Mouse (Mus musculus): Measurements from ENCODE around the gene Gdf3. TPM values are rescaled to one million over a fixed set of nuclear protein-coding genes. Genes with fewer than 3 reads are reported as not detected.
"Not testable (repeated sequence)": the region's sequence is repeated elsewhere in the genome, so short reads cannot be mapped to it uniquely, and the experiment has no call there.

Gdf3 gene
- 0.97 and 0.98 TPM in 2 replicates for polyA plus RNA-seq (2015; fragmentation: Nextera tagmentation; extraction: Ambion mirVana)

GRCm38 (mm10) chr6:122609771-122610170, at the start of gene Gdf3:
TSS of gene Gdf3 (minus strand) at chr6:122610087.
- Histone ChIP-seq H3K9me3 (replicated peaks; ENCODE audit: control insufficient read depth, low read length) (no peaks in the 10 kb centered on the region), H3K9ac (ENCODE audit: low read depth, low read length) (no peak within 1 kb of the TSS), H3K27ac (ENCODE audit: low read length) (no peak within 1 kb of the TSS), H3K4me3 (ENCODE audit: low read depth, low read length) (no peak within 1 kb of the TSS), H3K4me1 (ENCODE audit: control insufficient read depth, low read depth, low read length) (no peaks in the 10 kb centered on the region), H3K27me3 (ENCODE audit: control insufficient read depth, insufficient read depth, low read depth, low read length) (no peaks in the 10 kb centered on the region), H3K4me2 (ENCODE audit: low read depth, low read length) (peak within 1 kb of the TSS; percentile 15; the same call in 1 of the 2 replicates), H3K36me3 (ENCODE audit: control insufficient read depth, insufficient read depth) (no peaks in the 10 kb centered on the region)
- 22% methylated on average over 14 of the region's 14 CpGs for WGBS (ENCODE audit: insufficient replicate concordance)
- ATAC-seq (ENCODE audit: low read depth), result peak; percentile 59

- Histone ChIP-seq H3K9me3 (replicated peaks; ENCODE audit: control insufficient read depth, low read length) (no peaks in the 10 kb centered on the region), H3K4me3 (ENCODE audit: low read depth, low read length) (no peak overlapping the region), H3K4me1 (ENCODE audit: control insufficient read depth, low read depth, low read length) (no peaks in the 10 kb centered on the region; the same call in 1 of the 2 replicates), H3K9ac (ENCODE audit: low read depth, low read length) (no peak overlapping the region), H3K4me2 (ENCODE audit: low read depth, low read length) (no peak overlapping the region), H3K36me3 (ENCODE audit: control insufficient read depth, insufficient read depth) (no peaks in the 10 kb centered on the region), H3K27me3 (ENCODE audit: control insufficient read depth, insufficient read depth, low read depth, low read length) (no peaks in the 10 kb centered on the region), H3K27ac (ENCODE audit: low read length) (no peak overlapping the region)
- WGBS (ENCODE audit: insufficient replicate concordance), result 13% methylated on average over 7 of the region's 7 CpGs
- no peak for ATAC-seq (ENCODE audit: low read depth)
Observed at GRCm38 (mm10) chr6:122659567-122659966, 49.7 kb upstream of the Gdf3 start.

- ATAC-seq (ENCODE audit: low read depth), result no peak
- no peak overlapping the region for H3K9ac ChIP-seq (ENCODE audit: low read depth, low read length)
- H3K27me3 ChIP-seq (ENCODE audit: control insufficient read depth, insufficient read depth, low read depth, low read length), result no peaks in the 10 kb centered on the region
- no peak overlapping the region for H3K4me3 ChIP-seq (ENCODE audit: low read depth, low read length)
- H3K36me3 ChIP-seq (ENCODE audit: control insufficient read depth, insufficient read depth), result no peaks in the 10 kb centered on the region
- H3K4me1 ChIP-seq (ENCODE audit: control insufficient read depth, low read depth, low read length), result no peaks in the 10 kb centered on the region; the same call in 1 of the 2 replicates
- H3K4me2 ChIP-seq (ENCODE audit: low read depth, low read length), result no peak overlapping the region
- H3K9me3 ChIP-seq (replicated peaks; ENCODE audit: control insufficient read depth, low read length), result no peaks in the 10 kb centered on the region
- H3K27ac ChIP-seq (ENCODE audit: low read length), result no peak overlapping the region
- 31% methylated on average over 5 of the region's 5 CpGs for WGBS (ENCODE audit: insufficient replicate concordance)
Observed at GRCm38 (mm10) chr6:122657630-122658029, 47.7 kb upstream of the Gdf3 start.

- Histone ChIP-seq H3K4me1 (ENCODE audit: control insufficient read depth, low read depth, low read length) (no peaks in the 10 kb centered on the region; the same call in 1 of the 2 replicates), H3K27me3 (ENCODE audit: control insufficient read depth, insufficient read depth, low read depth, low read length) (no peaks in the 10 kb centered on the region), H3K9me3 (replicated peaks; ENCODE audit: control insufficient read depth, low read length) (no peaks in the 10 kb centered on the region), H3K4me3 (ENCODE audit: low read depth, low read length) (no peak overlapping the region), H3K9ac (ENCODE audit: low read depth, low read length) (no peak overlapping the region), H3K36me3 (ENCODE audit: control insufficient read depth, insufficient read depth) (no peaks in the 10 kb centered on the region), H3K27ac (ENCODE audit: low read length) (no peak overlapping the region), H3K4me2 (ENCODE audit: low read depth, low read length) (no peak overlapping the region)
- WGBS (ENCODE audit: insufficient replicate concordance), result 24% methylated on average over 6 of the region's 6 CpGs
- peak; percentile 16; the same call in 1 of the 2 replicates for ATAC-seq (ENCODE audit: low read depth)
Observed at GRCm38 (mm10) chr6:122654301-122654700, 44.4 kb upstream of the Gdf3 start.

- no peaks in the 10 kb centered on the region for H3K27me3 ChIP-seq (ENCODE audit: control insufficient read depth, insufficient read depth, low read depth, low read length)
- WGBS (ENCODE audit: insufficient replicate concordance), result 64% methylated on average over 5 of the region's 5 CpGs
- H3K4me1 ChIP-seq (ENCODE audit: control insufficient read depth, low read depth, low read length), result no peaks in the 10 kb centered on the region; the same call in 1 of the 2 replicates
- no peaks in the 10 kb centered on the region for H3K9me3 ChIP-seq (replicated peaks; ENCODE audit: control insufficient read depth, low read length)
- ATAC-seq (ENCODE audit: low read depth), result no peak
- no peaks in the 10 kb centered on the region for H3K36me3 ChIP-seq (ENCODE audit: control insufficient read depth, insufficient read depth)
- no peak overlapping the region for H3K9ac ChIP-seq (ENCODE audit: low read depth, low read length)
- no peak overlapping the region for H3K27ac ChIP-seq (ENCODE audit: low read length)
- no peak overlapping the region for H3K4me2 ChIP-seq (ENCODE audit: low read depth, low read length)
- no peak overlapping the region for H3K4me3 ChIP-seq (ENCODE audit: low read depth, low read length)
Observed at GRCm38 (mm10) chr6:122650398-122650980, 40.6 kb upstream of the Gdf3 start.

GRCm38 (mm10) chr6:122649903-122650302, 40.0 kb upstream of the Gdf3 start:
- Histone ChIP-seq H3K4me2 (ENCODE audit: low read depth, low read length) (no peak overlapping the region), H3K27ac (ENCODE audit: low read length) (no peak overlapping the region), H3K9me3 (replicated peaks; ENCODE audit: control insufficient read depth, low read length) (no peaks in the 10 kb centered on the region), H3K4me1 (ENCODE audit: control insufficient read depth, low read depth, low read length) (no peaks in the 10 kb centered on the region; the same call in 1 of the 2 replicates), H3K27me3 (ENCODE audit: control insufficient read depth, insufficient read depth, low read depth, low read length) (no peaks in the 10 kb centered on the region), H3K9ac (ENCODE audit: low read depth, low read length) (no peak overlapping the region), H3K36me3 (ENCODE audit: control insufficient read depth, insufficient read depth) (no peaks in the 10 kb centered on the region), H3K4me3 (ENCODE audit: low read depth, low read length) (no peak overlapping the region)
- 63% methylated on average over 3 of the region's 3 CpGs for WGBS (ENCODE audit: insufficient replicate concordance)
- no peak for ATAC-seq (ENCODE audit: low read depth)

GRCm38 (mm10) chr6:122644196-122644595, 34.3 kb upstream of the Gdf3 start:
- H3K9me3 ChIP-seq (replicated peaks; ENCODE audit: control insufficient read depth, low read length); H3K36me3 ChIP-seq (ENCODE audit: control insufficient read depth, insufficient read depth); H3K4me3 ChIP-seq (ENCODE audit: low read depth, low read length); H3K27me3 ChIP-seq (ENCODE audit: control insufficient read depth, insufficient read depth, low read depth, low read length); H3K4me2 ChIP-seq (ENCODE audit: low read depth, low read length); H3K9ac ChIP-seq (ENCODE audit: low read depth, low read length); ATAC-seq (ENCODE audit: low read depth); H3K4me1 ChIP-seq (ENCODE audit: control insufficient read depth, low read depth, low read length); H3K27ac ChIP-seq (ENCODE audit: low read length): not testable (repeated sequence)
- 76% methylated on average over 21 of the region's 21 CpGs for WGBS (ENCODE audit: insufficient replicate concordance)

- not testable (repeated sequence) for H3K27me3 ChIP-seq (ENCODE audit: control insufficient read depth, insufficient read depth, low read depth, low read length); H3K9me3 ChIP-seq (replicated peaks; ENCODE audit: control insufficient read depth, low read length); H3K9ac ChIP-seq (ENCODE audit: low read depth, low read length); ATAC-seq (ENCODE audit: low read depth); H3K4me1 ChIP-seq (ENCODE audit: control insufficient read depth, low read depth, low read length); H3K27ac ChIP-seq (ENCODE audit: low read length); H3K36me3 ChIP-seq (ENCODE audit: control insufficient read depth, insufficient read depth); H3K4me3 ChIP-seq (ENCODE audit: low read depth, low read length); H3K4me2 ChIP-seq (ENCODE audit: low read depth, low read length)
- WGBS (ENCODE audit: insufficient replicate concordance), result 61% methylated on average over 4 of the region's 4 CpGs
Observed at GRCm38 (mm10) chr6:122637566-122637965, 27.7 kb upstream of the Gdf3 start.

- 75% methylated on average over 3 of the region's 3 CpGs for WGBS (ENCODE audit: insufficient replicate concordance)
- Histone ChIP-seq H3K36me3 (ENCODE audit: control insufficient read depth, insufficient read depth) (no peaks in the 10 kb centered on the region), H3K27ac (ENCODE audit: low read length) (no peak overlapping the region), H3K4me3 (ENCODE audit: low read depth, low read length) (no peak overlapping the region), H3K4me2 (ENCODE audit: low read depth, low read length) (no peak overlapping the region), H3K27me3 (ENCODE audit: control insufficient read depth, insufficient read depth, low read depth, low read length) (no peaks in the 10 kb centered on the region), H3K9ac (ENCODE audit: low read depth, low read length) (no peak overlapping the region), H3K4me1 (ENCODE audit: control insufficient read depth, low read depth, low read length) (no peaks in the 10 kb centered on the region), H3K9me3 (replicated peaks; ENCODE audit: control insufficient read depth, low read length) (no peaks in the 10 kb centered on the region)
- no peak for ATAC-seq (ENCODE audit: low read depth)
Observed at GRCm38 (mm10) chr6:122636666-122637065, 26.8 kb upstream of the Gdf3 start.
